Mouse (Mus musculus) monocyte, adult 5-6 weeks (primary cell): ENCODE results near the gene Cxcr2. TPM values are rescaled to one million over a fixed set of nuclear protein-coding genes. Genes with fewer than 3 reads are reported as not detected.

Source experiments
- ATAC-seq: fragments of 153-309, 156-312 bp; replicated peaks from 2 replicates; pipeline ENCODE4 v1.8.0; 2017; ENCODE audit warnings: mild to moderate bottlenecking; ENCODE audit not compliant: low TSS enrichment, insufficient number of reproducible peaks, severe bottlenecking, poor library complexity, low FRiP score
- total RNA-seq: library from RNA; stranded (forward); fragments of 200-1000, 200-491, 200-594 nt; gene quantifications from 3 replicates; pipeline ENCODE4 v1.2.3, GENCODE M21; 2017

Gene Cxcr2
- 3.5 to 10.4 TPM (median 7.4 TPM) in 3 replicates for total RNA-seq

DNA sequence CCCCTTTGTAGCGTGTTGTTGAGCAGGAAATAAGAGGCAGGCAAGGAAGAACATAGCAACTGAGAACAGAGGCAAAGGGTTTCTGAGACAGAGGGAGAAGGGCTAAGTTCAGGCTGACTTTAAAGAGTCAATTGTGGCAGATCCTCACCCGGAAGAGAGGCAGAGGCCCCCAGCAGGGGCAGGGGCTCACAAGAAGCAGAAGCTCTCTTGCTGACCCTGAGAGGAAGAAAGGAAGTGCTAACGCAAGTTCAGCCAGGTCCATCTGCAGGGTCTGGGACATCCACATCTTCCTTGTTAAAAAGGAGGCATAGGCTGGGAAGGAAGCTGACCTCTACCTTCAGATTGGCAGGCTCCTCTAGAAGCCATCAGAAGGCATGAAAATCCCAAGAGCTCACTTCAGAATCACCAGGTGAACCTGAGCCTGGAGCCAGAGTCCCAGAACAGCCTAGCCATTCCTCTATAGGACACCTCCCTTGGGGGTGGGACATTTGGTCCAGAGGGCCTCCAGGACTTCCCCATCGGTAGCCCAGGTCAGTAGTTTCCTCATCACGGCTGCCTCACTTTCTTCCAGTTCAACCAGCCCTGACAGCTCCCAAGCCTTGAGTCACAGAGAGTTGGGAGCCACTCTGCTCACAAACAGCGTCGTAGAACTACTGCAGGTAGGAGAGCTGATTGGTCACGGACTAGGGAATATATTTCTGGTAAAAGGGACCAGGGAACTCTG, at the start of gene Cxcr2:
Gene Cxcr2, plus strand, starts transcription at position 529 of the 724 bp plus-strand sequence.
- ATAC-seq, result no peak

DNA sequence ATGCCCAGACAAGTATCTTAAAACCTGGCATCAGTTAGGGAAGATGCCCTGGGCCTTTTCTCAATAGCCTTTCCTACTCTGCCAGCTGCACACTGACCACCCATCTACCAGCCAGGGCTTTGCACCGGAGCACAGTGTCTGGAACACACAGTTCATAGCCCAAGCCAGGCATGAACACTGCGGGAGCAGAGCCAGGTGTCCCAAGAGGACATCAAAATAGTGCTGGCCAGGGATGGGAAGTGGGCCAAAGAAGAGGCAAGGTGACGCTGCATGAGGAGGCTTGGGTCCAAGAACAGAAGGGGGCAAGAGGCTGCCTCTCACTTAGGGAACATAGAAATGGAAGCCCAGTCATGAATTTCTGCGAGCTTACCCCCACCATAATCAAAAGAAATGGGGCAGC, 48.1 kb upstream of the Cxcr2 start:
- ATAC-seq, result no peak

DNA sequence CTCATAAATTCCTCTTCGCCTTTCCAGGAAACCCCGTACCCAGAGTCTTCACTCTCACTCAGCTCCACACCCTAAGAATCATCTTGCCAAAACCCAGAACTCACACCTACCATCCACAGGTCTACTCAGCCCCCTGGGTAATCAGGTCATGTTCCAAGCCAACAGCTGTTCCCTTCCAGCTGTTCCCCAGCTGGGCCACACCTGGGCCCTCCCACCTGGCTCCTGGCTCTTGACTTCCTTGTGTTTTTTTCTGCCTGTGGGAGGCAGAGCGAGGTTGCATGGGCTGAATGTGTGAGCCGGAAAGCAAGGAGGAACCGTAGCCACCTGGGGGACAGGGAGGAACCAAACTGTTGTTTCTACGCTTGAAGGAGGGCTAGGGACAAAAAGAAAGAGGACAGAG, 47.6 kb upstream of the Cxcr2 start:
- no peak for ATAC-seq

DNA sequence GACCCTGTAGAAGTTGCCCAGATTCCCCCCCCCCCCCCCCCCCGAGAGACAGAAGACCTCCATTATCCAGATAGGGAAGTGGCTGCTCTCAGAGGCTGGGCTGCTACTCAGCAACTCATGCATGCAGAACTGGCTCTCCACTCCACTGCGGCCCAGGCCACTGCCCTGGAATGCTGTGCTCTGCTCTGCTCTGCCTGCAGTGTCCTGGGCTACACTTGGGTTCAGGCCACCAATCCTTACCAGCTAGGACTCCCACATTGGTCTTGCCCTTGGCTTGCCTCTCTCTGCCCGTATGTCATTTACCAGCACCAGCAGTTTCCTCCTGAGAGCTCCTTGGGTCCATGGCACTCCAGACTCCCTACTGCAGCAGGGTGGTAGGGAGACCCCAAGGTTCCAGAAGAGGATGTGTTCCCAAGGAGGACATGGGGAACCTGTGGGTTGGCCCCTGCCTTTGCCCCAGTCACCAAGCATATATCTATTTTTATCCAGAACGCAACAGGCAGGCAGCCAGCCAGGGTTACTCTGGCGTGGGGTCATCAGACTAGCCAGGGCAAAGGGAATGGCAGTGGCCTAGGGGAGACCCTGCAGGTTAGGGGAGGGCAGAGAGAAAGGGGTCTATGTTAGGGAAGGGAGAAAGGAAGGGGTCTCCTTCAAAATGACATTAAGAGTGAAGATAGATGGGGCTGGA, 45.7 kb upstream of the Cxcr2 start:
- no peak for ATAC-seq

DNA sequence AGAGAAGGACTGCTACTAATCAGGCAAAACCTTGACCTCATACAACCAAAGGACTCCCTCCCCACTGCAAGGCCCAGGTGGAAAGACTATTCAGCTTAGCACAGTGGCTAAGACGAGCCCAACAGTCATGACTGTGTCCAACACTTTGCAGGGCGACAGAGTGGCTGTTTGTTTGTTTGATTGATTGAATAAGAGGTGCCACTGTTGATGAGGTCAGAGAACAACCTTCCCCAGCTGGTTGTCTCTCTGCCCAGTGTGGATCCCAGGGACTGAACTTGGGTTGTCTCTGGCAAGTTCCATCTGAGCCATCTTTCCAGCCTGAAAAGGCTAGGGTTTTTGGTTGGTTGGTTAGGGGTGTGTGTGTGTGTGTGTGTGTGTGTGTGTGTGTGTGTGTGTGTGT, 44.1 kb upstream of the Cxcr2 start:
- ATAC-seq, result no peak

DNA sequence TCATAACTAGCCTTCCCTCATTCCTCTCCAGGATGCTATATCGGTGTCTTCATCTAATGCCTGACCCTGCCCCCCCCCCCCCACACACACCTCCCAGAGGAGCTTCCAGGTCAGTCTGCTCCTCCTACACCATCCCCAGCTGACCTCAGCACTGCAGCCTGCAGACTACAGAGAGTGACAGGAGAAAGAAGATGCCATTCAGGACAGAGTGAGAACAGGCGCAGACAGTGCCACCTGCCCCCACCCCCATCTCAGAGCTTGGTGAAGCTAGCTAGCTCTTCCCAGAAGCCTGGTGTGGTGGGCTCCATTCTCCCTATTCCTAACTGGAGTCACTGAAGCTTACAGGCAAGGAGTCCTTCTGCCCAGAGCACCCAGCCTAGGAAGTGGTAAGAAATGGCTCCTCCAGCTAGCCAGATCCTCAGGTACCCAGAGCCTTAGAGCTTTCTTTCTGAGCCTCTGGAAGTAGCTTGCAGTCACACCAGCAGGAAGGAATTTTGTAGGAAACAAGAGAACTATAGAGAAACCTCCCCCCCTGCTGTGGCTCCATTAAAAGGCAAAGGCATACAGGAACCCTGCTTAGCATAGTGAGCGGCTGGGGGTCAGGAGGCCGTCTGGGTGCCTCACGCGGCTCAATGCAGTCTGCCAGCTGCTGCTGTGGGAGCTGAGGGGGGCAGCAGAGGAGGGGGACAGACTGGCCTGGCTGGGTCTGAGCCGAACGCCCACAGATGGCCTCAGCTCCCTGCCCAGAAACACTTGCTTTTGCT, 42.7 kb upstream of the Cxcr2 start:
- no peak for ATAC-seq

DNA sequence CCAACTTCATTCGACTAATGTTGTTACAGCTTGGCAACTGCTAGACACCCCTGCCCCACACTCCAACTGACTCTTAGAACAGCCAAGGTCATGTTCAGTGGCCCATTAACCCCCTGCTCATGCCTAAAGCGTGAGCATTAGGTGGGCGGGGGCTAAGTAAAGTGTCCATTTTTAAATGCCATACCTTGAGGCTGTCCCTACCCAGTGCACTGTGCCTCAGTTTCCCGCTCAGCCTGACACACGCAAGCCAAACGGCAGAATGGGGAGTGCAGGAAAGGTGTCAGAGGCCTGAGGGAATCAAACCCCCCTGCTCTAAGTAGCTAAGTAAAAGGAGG, 42.1 kb upstream of the Cxcr2 start:
- no peak for ATAC-seq

DNA sequence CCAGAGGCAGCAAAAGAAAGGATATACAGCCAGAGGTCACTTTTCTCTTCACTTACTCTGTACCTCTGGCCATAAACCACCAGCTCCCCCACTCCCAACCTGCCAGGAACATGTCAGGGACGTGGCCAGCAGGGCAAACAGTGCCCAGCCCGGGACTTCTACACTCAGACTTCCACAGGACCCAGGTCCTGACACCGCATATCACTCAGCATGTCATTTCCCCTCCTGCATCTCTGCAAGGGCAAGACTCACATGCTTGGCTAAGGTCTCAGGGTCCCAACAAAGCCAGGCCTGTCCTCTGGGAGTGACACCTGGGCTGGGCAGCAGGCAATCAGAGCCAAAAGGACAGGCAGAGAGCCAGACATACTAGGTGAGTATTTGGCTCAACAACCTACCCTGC, 40.7 kb upstream of the Cxcr2 start:
- no peak for ATAC-seq

DNA sequence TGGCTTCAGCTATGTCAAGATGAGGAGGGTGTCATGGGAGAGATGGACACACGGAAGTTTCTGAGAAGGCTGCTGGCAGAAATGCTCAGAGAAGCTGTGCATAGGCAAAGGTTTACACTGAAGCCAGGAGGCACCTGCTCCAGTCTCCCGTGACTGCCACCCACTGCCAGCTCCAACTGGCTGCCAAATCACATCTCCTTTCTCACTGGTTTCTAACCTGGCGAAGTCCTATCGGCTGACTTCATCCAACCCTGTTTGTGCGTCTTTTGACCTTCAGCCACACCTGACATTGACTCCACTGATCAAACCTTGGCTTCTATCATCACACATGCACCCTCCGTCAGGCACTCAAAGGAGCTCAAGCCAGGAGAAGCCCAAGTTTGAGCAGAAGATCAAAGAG, 35.9 kb upstream of the Cxcr2 start:
- ATAC-seq, result no peak

DNA sequence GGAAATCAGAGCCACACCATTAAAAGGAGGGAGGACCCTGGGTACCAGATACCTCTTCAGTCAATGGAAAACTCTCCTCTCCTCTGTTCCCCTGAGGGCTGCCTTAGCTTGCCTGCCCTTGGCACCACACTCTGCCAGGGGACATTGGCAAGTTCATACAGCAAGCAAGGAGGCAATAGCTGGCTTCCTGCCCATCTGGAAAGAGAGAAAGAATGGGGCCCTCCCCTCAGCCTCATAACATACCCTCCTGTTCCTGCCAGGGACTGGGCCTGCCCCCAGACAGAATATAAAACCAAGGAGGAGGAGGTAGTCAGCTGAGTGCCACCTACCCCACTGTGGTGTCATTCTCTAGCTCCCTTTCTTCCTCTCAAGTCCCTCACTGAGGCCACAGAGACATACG, 34.7 kb upstream of the Cxcr2 start:
- no peak for ATAC-seq

DNA sequence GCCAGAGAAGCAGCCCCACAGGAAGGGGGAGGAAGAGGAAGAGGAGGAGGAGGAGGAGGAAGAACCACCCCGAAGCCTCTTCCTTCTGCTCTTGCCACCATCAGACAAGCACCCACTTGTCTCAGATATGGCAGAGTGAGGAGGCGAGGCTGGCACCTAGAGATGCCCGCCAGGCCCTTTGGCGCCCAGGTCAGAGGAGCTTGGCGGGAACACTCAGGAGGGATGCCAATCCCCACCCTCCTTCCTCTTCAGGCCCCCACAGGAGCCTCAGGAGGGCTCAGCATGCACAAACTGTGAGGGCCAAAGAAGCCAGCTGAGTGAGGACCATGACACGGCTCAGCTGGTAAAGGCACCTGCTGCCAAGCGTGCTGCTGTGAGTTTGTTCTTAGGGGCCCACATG, 32.7 kb upstream of the Cxcr2 start:
- ATAC-seq, result no peak

DNA sequence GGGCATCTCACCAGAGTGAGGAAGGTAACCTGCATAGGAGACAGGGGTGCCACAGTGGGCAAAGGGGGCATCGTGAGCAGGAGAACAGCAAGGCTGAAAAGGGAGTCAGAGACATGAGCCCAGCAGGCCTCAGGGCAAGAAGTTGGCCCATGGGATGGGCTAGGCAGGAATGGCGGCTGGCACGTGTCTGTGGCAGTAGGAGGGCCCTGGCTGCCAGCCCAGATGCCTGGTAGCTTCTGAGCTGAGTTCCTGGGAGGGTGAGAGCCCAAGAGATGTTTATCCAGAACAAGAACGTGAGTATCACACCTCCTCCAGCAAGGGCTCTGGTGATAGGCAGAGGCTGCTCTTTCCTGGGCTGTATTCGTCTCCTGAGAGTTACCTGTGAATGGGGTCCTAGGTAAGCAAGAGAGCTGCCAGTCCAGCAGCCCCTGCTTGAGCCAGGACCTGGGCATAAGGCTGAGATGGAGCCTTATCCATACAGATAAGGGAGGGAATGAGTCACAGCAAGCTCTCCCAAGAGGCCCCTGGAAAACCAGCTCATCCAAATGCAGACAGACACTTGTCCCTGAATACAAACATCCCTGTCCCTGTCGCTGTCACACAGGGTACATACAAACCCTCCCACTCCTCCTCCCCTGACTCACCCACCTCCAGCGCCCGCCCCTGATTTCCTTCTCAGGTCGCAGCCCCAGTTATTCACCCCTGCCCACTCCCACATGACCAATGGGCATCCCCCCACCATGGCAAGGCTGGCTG, 31.8 kb upstream of the Cxcr2 start:
- no peak for ATAC-seq

DNA sequence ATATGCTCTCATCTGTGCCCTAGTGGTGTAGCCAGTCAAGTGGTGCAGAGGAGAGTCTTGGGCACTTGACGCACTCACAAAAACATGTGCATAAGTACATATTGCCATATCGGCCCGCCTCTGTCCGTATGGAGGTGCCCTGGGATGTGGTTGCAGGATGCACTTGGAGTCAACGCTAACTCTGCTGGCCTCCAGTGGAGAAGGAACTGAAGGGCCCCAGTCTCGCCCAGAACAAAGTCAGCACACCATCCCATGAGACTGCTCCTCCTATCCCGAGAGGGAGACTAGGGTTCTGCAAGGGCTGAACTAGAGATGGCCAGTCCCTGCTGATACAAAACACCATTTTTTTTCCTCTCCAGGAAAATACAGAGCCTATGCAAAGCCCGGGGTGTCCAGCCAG, 30.6 kb upstream of the Cxcr2 start:
- ATAC-seq, result no peak

DNA sequence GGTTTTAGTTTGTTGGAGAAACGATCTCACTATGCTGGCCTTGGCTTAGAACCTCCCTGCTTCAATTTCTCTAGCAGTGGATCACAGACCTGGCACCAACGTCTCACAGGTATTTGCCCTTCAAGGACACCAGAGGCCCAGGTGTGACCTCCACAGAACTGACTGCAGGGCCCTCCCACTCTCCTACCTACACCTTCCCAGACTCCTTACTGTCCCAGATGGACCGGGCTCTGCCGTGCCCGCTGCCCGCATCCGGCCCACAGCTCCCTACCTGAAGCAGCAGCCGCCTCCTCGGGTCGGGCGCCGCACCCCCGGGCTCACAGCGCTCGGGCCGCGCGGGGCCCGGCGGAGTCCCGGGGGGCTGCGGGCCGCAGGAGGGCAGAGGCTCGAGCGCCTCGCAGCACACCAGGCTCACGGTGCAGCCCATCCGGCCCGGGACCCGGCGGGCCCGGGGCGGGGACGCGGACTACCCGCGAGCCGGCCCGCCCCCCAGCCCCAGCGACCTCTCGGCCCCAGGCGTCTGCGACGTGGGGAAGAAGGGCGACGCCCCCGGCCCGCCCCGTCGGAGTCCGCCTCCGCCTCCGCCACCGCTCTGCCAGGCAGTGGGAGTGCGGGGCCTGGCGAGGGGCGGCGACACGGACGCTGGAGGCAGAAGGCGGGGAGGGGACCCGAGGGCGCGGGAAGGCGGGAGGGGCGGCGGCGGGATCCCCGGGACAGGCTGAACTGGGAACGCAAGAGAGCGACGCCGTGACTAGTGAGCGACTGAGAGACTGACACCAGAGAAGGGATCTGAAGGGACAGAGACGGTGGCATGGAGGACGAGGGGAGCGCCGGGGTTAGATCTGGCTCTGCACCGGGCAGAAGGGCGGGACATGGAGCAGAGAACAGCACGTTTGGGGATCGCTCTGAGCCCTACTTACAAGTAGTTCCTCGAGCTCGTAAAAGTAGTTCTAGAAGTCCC, 29.5 kb upstream of the Cxcr2 start, which contains the start of gene Tns1:
Gene Tns1, minus strand, starts transcription at position 429 of the 961 bp plus-strand sequence.
- no peak for ATAC-seq

DNA sequence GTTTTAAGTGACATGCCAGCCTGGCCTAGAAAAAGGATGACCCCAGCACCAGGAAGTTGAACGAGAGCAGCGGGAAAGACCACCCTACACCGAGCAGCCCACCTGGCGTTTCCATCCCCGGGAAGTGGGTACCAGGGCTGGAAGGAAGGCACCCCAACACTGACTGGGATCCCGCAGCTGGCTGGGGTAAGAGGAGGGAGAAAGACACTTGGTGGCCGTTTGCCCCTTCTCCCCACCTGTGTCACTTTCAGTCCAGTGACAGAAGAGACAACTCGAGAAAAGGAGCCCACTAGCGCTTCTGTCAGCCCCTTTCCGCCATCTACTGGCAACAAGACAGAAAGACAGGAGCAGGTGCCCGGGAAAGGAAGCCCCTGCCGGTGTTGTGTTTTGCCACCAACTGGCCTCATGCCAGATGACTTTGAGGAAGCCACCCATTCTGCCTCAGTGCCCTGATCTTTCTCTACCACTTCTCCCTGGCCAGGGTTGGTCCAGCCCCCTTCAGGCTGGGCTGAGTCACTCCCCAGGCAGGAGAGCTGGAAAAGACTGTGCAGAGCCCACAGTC, 28.7 kb upstream of the Cxcr2 start, which contains the start of gene Rufy4:
Gene Rufy4, plus strand, starts transcription at position 551 of the 562 bp plus-strand sequence.
- ATAC-seq, result peak; percentile 73

DNA sequence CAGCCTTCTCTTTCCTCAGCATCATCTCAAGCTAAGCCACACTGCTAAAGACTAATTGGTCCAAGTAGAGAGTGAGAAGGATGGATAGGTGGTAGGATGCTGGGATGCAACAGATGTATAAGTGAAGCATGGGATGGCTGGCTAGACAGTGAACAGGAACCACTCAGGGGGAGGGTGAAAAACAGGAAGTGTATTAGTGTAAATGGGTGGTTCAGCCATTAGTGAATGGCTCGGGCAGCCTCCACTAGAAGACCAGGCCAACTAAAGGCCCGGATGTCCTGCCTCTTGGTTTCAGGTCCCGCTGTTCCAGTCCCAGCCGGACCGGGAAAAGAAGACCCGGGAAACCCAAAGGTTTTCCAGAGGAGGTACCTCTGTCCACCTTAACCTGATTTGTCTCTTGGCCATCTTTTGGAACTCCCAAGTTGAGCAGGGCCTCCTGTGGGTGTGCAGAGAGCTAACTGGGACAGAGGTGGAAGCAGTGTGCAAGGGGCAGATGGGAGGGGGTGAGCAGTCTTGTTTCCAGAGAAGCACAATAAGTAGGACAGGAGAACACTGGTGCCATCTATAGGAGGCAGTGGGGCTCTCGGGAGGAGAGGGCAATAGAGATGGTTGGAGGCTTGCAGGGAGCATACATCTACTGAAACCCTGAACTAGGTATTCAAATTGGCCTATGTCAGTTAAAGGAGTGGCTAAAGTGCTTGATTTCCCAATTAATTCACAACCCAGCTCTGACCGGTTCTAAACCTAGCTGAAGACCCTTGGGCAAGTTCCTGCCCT, 22.7 kb upstream of the Cxcr2 start:
- peak; percentile 51 for ATAC-seq

DNA sequence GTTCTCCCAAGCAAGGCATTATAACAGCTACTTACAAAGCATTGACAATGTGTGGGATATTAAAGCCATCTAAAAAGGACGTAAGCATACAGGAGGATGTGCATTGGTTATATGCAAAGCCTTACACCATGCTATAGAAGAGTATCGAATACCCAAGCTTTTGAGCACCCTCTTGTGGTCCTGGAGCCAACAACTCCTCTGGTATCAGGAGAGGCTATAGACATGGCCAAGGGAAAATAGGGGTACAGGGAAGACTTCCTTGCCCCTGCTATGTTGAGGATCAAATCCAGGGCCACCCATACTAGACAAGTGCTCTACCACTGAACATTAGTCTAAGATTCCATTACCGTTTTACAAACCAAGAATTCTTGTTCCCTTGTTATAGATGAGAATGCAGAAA, 21.8 kb upstream of the Cxcr2 start:
- ATAC-seq, result no peak
